Mouse (Mus musculus): ENCODE results near the gene Cep85l. TPM values are rescaled to one million over a fixed set of nuclear protein-coding genes. Genes with fewer than 3 reads are reported as not detected.

Gene Cep85l
- polyA plus RNA-seq (2014; fragmentation: Illumina TruSeq; extraction: RNeasy Lipid Tissue Mini Kit (QIAGEN cat#74804); ENCODE audit: insufficient read depth, low read depth, low replicate concordance), result 6.6 TPM

DNA sequence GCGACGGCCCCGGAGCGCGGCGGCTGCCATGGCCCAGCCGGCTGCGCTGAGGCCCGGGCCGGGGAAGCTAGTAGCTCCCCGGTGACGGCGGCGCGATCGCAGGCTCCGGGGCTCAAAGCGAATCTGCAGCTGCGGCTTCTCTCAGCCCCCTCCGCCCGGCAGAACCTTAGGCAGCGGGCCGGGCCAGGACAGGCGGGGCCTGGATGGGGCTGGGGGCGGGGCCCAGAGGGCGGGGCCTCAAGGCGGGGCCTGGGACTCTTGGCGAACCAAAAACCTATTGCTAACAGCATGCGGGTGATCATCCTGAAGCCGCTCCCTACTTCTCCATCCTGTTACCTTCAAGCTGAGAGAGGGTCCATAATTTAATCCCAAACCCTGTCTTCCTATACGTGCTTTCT is at the start of gene Cep85l:
Cep85l (minus strand) TSS at position 239 of the 398 bp plus-strand sequence.

DNA sequence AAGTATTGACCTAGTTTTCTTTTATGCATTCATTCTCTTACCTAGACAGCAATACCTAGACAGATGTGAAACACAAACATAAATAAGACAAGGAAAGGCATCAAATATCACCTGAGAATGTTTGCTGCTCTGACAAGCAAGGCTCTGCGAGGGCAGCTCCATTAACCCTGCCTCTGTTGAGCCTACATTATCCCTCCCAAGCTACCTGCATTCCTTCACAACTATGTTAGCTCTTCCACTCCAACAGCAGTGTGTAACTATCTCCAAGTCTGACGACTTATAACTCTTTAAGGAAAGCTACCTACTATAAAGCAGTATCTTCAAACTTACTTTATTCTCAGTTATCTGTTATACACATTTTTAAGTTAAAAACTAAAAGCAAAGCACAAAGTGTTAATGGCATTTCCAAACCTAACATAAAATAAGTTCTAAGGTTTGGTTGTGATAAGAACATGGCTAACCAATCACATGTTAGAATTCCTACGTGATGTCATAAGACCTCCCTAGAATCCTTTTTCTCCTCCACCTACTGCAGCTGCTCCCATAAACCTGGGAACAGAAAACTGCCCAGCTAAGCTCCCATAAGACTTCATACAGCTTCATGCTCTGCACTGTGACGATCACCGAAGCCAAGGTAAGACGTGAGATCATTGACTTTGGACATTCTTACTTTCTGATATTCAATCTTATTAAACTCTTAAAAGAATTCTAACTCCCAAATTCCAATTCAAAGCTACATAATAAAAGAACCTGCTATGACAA is 42.4 kb downstream of the Cep85l start, which contains the start of gene Pln:
Pln (plus strand) TSS at position 506 of the 762 bp plus-strand sequence.

Other genes starting within 250 kb of the Cep85l start
- 15.5 TPM for gene Pln, start 42.3 kb downstream of the Cep85l start, polyA plus RNA-seq (2014; fragmentation: Illumina TruSeq; extraction: RNeasy Lipid Tissue Mini Kit (QIAGEN cat#74804); ENCODE audit: insufficient read depth, low read depth, low replicate concordance)
- gene Asf1a, start 216.8 kb upstream of the Cep85l start, polyA plus RNA-seq (2014; fragmentation: Illumina TruSeq; extraction: RNeasy Lipid Tissue Mini Kit (QIAGEN cat#74804); ENCODE audit: insufficient read depth, low read depth, low replicate concordance), result 28.0 TPM

Data from lung, adult 10 weeks (tissue).